Mouse (Mus musculus) ES-Bruce4 (cell line): ENCODE measurements around the gene Efnb2. TPM values are rescaled to one million over a fixed set of nuclear protein-coding genes. Genes with fewer than 3 reads are reported as not detected.

Source experiments
- H3K27ac ChIP-seq: 2 replicates; pipeline ENCODE4 v1.5.1; 2012; ENCODE audit warnings: low read length, inconsistent platforms; ENCODE audit not compliant: insufficient read depth
- H3K27me3 ChIP-seq: 2 replicates; pipeline ENCODE4 v1.6.1; 2012; ENCODE audit warnings: mild to moderate bottlenecking, low read length, inconsistent platforms; ENCODE audit not compliant: control insufficient read depth, poor library complexity, insufficient read depth, severe bottlenecking
- H3K36me3 ChIP-seq: 2 replicates; pipeline ENCODE4 v1.6.1; 2012; ENCODE audit warnings: inconsistent platforms, mild to moderate bottlenecking, low read length, moderate library complexity; ENCODE audit not compliant: control insufficient read depth, poor library complexity, insufficient read depth, severe bottlenecking
- H3K4me1 ChIP-seq: one replicate; pipeline ENCODE4 v1.8.1; 2011; ENCODE audit warnings: low read length; ENCODE audit not compliant: control insufficient read depth, insufficient read depth
- H3K4me3 ChIP-seq: 2 replicates; pipeline ENCODE4 v1.5.1; 2011; ENCODE audit warnings: low read depth, mild to moderate bottlenecking, low read length
- H3K9ac ChIP-seq: 2 replicates; pipeline ENCODE4 v1.6.1; 2012; ENCODE audit warnings: low read depth, mild to moderate bottlenecking, inconsistent platforms; ENCODE audit not compliant: poor library complexity, severe bottlenecking
- H3K9me3 ChIP-seq: replicated peaks from 2 replicates; pipeline ENCODE4 v1.6.1; 2012; ENCODE audit warnings: mild to moderate bottlenecking, low read length, inconsistent platforms; ENCODE audit not compliant: control insufficient read depth, poor library complexity, insufficient read depth, severe bottlenecking
- CTCF ChIP-seq: IDR thresholded peaks from one replicate; pipeline ENCODE4 v1.8.1; 2011; ENCODE audit warnings: low read depth, low read length
- EP300 ChIP-seq: IDR thresholded peaks from 2 replicates; pipeline ENCODE4 v1.6.1; 2011; ENCODE audit warnings: low read depth, low read length; ENCODE audit not compliant: insufficient read depth
- POLR2A ChIP-seq: IDR thresholded peaks from one replicate; pipeline ENCODE4 v1.8.1; 2011; ENCODE audit warnings: low read length; ENCODE audit not compliant: insufficient read depth
- polyA plus RNA-seq: library from polyadenylated mRNA; stranded (reverse); fragments of >200 nt; gene quantifications from 2 replicates; pipeline ENCODE4 v1.2.4, GENCODE M21; 2011; ENCODE audit warnings: low read depth; ENCODE audit not compliant: missing spikeins, insufficient read depth, insufficient read length

Efnb2 gene
- polyA plus RNA-seq, 1 experiment = 22.8 TPM

DNA sequence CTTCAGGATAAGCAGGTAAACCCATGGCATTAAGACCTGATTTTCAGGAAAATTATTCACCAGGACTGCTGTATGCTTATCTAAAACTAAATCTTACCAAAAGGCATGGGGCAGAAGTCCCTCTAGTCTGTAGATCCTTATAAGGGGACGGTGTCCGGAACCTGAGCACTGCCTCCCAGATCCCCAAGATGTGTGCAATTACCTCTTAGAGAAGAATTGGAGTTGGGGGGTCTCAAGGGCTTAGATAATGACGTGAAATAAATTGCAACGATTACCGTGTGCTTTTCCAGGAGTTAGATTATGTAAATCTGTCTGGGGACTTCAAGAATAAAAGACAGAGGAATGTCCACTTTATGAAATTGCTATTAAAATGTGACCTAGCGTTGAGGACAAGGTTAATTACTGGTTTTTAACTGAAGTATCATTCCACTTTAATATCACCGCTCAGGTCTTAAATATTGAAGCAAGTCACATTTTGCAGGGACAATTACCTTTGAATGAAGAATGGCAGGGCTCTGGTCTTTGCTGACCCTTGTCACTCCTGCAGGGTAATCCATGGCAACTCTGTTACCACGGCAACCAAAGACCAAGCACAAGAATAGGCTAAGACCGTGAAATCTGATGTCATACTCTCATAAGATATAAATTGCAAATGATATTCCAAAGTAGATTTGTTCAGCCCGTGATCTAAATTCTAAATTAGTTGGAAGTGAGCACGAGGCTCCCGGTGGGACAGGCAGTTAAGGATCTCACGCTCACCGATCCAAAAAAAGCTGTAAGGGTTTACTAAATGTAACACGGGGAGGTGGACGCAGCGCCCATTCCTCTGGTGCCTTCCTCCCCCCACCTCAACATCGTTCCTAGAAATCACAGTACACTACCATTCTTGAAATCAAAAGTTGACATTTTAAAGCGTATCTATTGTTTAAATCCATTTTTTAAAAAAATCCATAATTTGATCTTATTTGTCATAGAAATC, 86.2 kb downstream of the Efnb2 start:
- no peak for TF ChIP-seq CTCF
- TF ChIP-seq POLR2A = no peak
- TF ChIP-seq EP300 = no peak
- H3K27me3 ChIP-seq = no peaks in the 10 kb centered on the region
- H3K27ac ChIP-seq = no peak overlapping the region
- no peaks in the 10 kb centered on the region for H3K36me3 ChIP-seq
- H3K4me3 ChIP-seq = no peak overlapping the region
- no peaks in the 10 kb centered on the region for H3K9me3 ChIP-seq
- no peak overlapping the region for H3K9ac ChIP-seq
- H3K4me1 ChIP-seq = no peaks in the 10 kb centered on the region

DNA sequence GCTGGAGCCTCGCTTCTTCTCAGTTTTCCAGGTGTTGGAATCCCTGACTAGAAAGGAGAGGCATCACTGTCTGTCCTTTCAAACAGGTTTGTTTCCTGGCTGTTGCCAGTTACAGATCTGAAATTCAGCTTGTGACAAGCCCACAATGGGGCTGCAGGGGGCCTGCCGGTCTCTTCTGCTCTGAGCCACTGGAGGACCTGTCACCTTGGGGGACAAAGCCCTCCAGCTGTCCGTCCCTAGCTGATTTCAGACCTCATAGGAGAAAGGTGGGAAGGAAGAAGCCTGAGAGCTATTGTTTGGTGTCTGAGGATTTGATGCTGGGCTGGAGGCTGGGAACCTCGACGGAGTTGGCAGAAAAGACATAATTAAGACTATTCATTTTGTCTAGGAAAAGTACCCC, 88.8 kb downstream of the Efnb2 start:
- no peaks in the 10 kb centered on the region for H3K36me3 ChIP-seq
- TF ChIP-seq CTCF = no peak
- no peak for TF ChIP-seq POLR2A
- TF ChIP-seq EP300 = no peak
- H3K4me3 ChIP-seq = no peak overlapping the region
- no peak overlapping the region for H3K9ac ChIP-seq
- no peak overlapping the region for H3K27ac ChIP-seq
- H3K9me3 ChIP-seq = peaks cover 3% of the 10 kb centered on the region
- no peaks in the 10 kb centered on the region for H3K4me1 ChIP-seq
- H3K27me3 ChIP-seq = no peaks in the 10 kb centered on the region

DNA sequence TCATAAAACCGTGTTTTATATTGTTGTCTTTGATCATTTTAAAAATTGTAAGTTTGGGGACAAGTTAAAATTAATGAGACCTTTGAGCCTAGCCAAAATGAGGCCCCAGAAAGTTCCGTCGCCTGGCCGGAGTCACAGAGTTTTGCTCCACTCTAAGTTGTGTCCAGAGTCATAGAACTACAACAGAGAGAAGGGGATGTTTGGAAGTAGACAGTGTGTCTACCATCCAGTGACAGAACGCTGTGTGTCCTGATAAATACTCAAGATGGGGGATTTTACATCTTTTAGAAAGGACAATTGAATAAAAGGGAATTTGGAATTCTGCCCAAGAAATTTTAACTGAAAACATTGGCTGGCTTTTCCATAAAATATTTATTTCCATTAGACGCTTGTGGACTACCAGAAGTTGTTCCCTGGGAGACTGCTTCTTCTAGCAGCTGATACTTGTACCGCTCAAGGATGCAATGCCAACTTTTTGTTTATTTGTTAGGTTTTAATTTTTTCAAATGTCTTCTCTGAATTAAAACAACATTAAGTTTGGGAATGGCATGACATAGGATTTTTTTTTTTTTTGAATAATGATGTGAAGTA, 89.3 kb downstream of the Efnb2 start:
- Histone ChIP-seq H3K36me3 (no peaks in the 10 kb centered on the region), H3K27me3 (no peaks in the 10 kb centered on the region), H3K4me1 (no peaks in the 10 kb centered on the region), H3K9me3 (peaks cover 3% of the 10 kb centered on the region), H3K9ac (no peak overlapping the region), H3K4me3 (no peak overlapping the region), H3K27ac (no peak overlapping the region)
- TF ChIP-seq POLR2A = no peak

DNA sequence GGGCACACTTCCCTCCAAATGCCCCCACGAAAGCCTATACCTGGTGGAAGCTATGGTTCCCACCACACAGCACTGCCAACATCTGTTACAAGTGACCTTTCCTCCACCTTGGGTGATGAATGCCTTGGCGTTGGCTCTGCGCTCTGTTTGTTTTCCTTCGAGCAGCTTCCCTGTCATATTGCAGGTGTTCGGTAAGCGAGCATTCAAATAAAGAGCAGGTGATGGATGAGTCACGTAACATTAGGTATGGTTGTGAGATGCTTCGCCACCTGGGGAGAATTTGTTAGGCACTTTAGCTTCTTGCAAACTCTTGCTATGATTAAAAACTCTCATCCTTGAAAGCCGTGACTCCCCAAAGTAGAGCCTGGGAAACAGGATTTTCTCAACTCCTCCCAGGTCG, 91.8 kb downstream of the Efnb2 start:
- TF ChIP-seq POLR2A (no peak), CTCF (no peak), EP300 (no peak)
- Histone ChIP-seq H3K36me3 (no peaks in the 10 kb centered on the region), H3K9ac (no peak overlapping the region), H3K27me3 (no peaks in the 10 kb centered on the region), H3K4me1 (no peaks in the 10 kb centered on the region), H3K4me3 (no peak overlapping the region), H3K9me3 (peaks cover 3% of the 10 kb centered on the region), H3K27ac (no peak overlapping the region)

DNA sequence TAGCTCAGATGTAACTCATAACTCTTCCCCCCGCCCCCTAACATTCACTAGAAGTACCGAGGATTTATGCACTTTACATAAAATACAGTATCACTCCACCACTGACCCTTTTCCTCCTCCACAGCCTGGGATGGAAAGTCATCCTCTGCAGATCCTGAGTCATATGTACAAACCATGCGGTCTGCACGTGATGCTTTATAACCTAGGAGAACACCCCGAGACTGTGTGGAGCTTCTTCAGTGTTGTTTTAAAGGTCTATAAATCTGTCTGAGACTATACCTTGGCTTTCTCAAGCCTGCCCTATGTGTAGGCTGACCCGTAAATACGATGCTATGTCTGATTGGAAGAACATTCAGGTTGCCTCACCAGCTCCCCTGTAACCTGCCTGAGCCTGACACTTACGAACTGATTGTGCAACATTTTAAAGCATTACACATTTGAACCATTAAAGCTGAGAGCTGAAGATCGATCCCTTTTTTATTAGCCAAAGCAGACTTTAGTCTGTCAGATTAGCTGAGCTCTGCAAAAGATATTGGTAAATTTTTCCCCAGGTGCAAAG, 92.7 kb downstream of the Efnb2 start:
- no peaks in the 10 kb centered on the region for H3K36me3 ChIP-seq
- H3K4me3 ChIP-seq = no peak overlapping the region
- no peaks in the 10 kb centered on the region for H3K27me3 ChIP-seq
- TF ChIP-seq CTCF = no peak
- H3K9ac ChIP-seq = no peak overlapping the region
- no peaks in the 10 kb centered on the region for H3K4me1 ChIP-seq
- H3K9me3 ChIP-seq = peaks cover 3% of the 10 kb centered on the region
- H3K27ac ChIP-seq = no peak overlapping the region

Other genes with a start within 250 kb of the Efnb2 start
- gene Arglu1, start 29.3 kb upstream of the Efnb2 start, polyA plus RNA-seq = 164 and 189 TPM in 2 replicates